Mouse (Mus musculus): Measurements from ENCODE around the gene Rnf126. TPM values are rescaled to one million over a fixed set of nuclear protein-coding genes. Genes with fewer than 3 reads are reported as not detected.
A peak's percentile ranks its signal among the peaks of the same experiment; 100 is the strongest.

The Rnf126 gene
- 70.9 and 74.8 TPM in 2 replicates for polyA plus RNA-seq (2015; fragmentation: Nextera tagmentation; extraction: Ambion mirVana)

DNA sequence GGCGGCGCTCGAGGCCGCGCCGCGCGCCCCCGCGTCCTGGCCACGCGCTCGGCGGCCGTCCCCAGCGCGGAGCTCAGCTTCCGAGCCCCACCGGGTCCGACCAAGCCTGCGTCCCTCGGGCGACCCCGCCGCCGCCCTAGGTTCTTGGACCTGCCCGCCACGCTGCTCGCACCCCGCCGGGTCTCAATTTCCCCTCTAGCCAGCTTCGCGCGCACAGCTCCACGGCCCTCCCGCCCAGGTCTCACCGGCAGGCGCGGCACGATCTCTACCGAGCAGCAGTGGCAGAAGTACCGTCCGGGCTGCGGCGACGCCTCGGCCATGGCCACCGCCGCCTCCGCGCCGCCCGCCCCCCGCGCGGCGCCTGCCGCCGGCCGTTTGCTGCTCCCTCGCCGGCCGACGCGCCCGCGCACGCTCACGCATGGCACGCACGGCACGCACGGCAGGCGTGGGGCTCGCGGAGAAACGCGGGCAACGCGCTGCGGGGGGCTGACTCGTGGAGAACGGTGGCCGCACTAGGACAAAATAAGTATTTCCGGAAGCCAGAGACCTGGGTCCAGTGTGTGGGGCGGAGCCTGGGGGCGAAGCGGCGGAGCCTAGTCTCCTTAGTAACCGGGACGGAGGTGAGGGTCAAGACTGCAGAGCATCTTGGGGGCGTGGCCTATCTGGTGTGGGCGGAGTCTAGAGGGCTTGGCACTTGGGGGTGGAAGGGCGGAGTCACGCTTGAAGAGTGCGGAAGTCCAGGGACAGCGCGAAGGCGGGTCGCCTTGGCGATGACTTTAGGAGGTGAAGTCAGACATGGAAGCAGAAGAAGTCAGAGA, at the start of gene Rnf126:
Rnf126 (minus strand) TSS at position 445 of the 818 bp plus-strand sequence.
- peak within 1 kb of the TSS; percentile 94 for H3K4me2 ChIP-seq
- under 1% methylated on average over 94 of the region's 101 CpGs for WGBS

GRCm38 (mm10) chr10:79815671-79816494, 49.1 kb upstream of the Rnf126 start:
- H3K36me3 ChIP-seq (ENCODE audit: poor library complexity, severe bottlenecking), result peaks cover 87% of the 10 kb centered on the region
- no peaks in the 10 kb centered on the region for H3K9me3 ChIP-seq (replicated peaks)
- ATAC-seq, result no peak
- H3K27me3 ChIP-seq, result no peaks in the 10 kb centered on the region
- WGBS, result 91% methylated on average over 12 of the region's 12 CpGs
- no peak overlapping the region for H3K4me2 ChIP-seq
- no peak overlapping the region for H3K27ac ChIP-seq
- H3K4me1 ChIP-seq, result 0 out of 2 replicates have a peak, but pooled peaks cover 4% of the 10 kb centered on the region
- H3K9ac ChIP-seq, result no peak overlapping the region
- H3K4me3 ChIP-seq, result no peak overlapping the region

More for the DNA sequence above, at the start of gene Rnf126:
- Histone ChIP-seq H3K9ac (peak within 1 kb of the TSS; percentile 94), H3K9me3 (replicated peaks) (no peaks in the 10 kb centered on the region), H3K4me3 (peak within 1 kb of the TSS; percentile 76), H3K27ac (peak within 1 kb of the TSS; percentile 86), H3K27me3 (peaks cover 4% of the 10 kb centered on the region; the same call in 1 of the 2 replicates), H3K4me1 (peaks cover 40% of the 10 kb centered on the region), H3K36me3 (ENCODE audit: poor library complexity, severe bottlenecking) (peaks cover 11% of the 10 kb centered on the region)
- ATAC-seq, result peak; percentile 89

DNA sequence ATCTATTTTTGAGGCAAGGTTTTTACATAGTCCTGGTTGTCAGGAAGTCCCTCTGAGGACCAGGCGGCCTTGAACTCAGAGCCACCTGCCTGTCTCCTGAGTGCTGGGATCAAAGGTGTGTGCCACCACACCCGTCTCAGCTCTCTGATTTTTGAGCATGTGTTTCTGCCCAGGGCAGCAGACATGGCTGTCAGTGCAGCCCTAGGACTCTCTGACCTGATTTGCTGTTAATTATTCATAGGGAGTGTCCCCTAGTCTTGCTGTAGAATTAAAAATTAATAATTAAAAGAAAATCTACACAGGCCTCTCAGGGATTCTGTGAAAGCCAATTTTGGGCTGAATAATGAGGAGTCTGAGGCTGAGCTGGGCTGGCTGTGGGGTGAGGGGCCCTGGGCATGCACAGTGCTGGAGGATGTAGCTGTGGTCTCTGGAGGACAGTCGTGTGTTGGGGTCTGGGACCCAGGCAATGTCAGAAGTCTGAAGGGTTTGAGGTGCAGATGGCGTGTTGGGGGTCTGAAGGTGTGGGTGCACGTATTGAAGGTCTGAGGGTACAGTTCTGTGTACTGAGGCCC, 47.6 kb upstream of the Rnf126 start:
- Histone ChIP-seq H3K27me3 (no peaks in the 10 kb centered on the region), H3K4me2 (no peak overlapping the region), H3K36me3 (ENCODE audit: poor library complexity, severe bottlenecking) (peaks cover 87% of the 10 kb centered on the region), H3K9ac (no peak overlapping the region), H3K4me3 (no peak overlapping the region), H3K4me1 (0 out of 2 replicates have a peak, but pooled peaks cover 4% of the 10 kb centered on the region), H3K9me3 (replicated peaks) (no peaks in the 10 kb centered on the region), H3K27ac (no peak overlapping the region)
- 82% methylated on average over 5 of the region's 5 CpGs for WGBS
- ATAC-seq, result no peak

GRCm38 (mm10) chr10:79811736-79812637, 45.2 kb upstream of the Rnf126 start:
- Histone ChIP-seq H3K36me3 (ENCODE audit: poor library complexity, severe bottlenecking) (peaks cover 89% of the 10 kb centered on the region), H3K9me3 (replicated peaks) (no peaks in the 10 kb centered on the region), H3K4me2 (no peak overlapping the region), H3K27ac (peak overlapping the region; percentile 48), H3K27me3 (no peaks in the 10 kb centered on the region), H3K4me3 (peak overlapping the region; percentile 2; the same call in 1 of the 2 replicates), H3K4me1 (peaks cover 11% of the 10 kb centered on the region), H3K9ac (no peak overlapping the region)
- 29% methylated on average over 15 of the region's 15 CpGs for WGBS
- peak; percentile 66 for ATAC-seq

- ATAC-seq, result no peak
- Histone ChIP-seq H3K27ac (no peak overlapping the region), H3K36me3 (ENCODE audit: poor library complexity, severe bottlenecking) (peaks cover 66% of the 10 kb centered on the region)
Observed at GRCm38 (mm10) chr10:79808728-79809127, 42.0 kb upstream of the Rnf126 start.

GRCm38 (mm10) chr10:79807826-79808225, 41.1 kb upstream of the Rnf126 start:
- Histone ChIP-seq H3K9me3 (replicated peaks) (no peaks in the 10 kb centered on the region), H3K4me3 (no peak overlapping the region), H3K9ac (peak overlapping the region; percentile 16; the same call in 1 of the 2 replicates), H3K4me2 (no peak overlapping the region), H3K36me3 (ENCODE audit: poor library complexity, severe bottlenecking) (peaks cover 61% of the 10 kb centered on the region), H3K27ac (peak overlapping the region; percentile 51), H3K27me3 (no peaks in the 10 kb centered on the region), H3K4me1 (peaks cover 47% of the 10 kb centered on the region)
- 58% methylated on average over 11 of the region's 11 CpGs for WGBS
- no peak for ATAC-seq

More at GRCm38 (mm10) chr10:79808728-79809127, 42.0 kb upstream of the Rnf126 start:
- Histone ChIP-seq H3K9me3 (replicated peaks) (no peaks in the 10 kb centered on the region), H3K27me3 (no peaks in the 10 kb centered on the region), H3K4me2 (no peak overlapping the region), H3K4me3 (no peak overlapping the region), H3K4me1 (peaks cover 38% of the 10 kb centered on the region), H3K9ac (no peak overlapping the region)
- 94% methylated on average over 11 of the region's 11 CpGs for WGBS

DNA sequence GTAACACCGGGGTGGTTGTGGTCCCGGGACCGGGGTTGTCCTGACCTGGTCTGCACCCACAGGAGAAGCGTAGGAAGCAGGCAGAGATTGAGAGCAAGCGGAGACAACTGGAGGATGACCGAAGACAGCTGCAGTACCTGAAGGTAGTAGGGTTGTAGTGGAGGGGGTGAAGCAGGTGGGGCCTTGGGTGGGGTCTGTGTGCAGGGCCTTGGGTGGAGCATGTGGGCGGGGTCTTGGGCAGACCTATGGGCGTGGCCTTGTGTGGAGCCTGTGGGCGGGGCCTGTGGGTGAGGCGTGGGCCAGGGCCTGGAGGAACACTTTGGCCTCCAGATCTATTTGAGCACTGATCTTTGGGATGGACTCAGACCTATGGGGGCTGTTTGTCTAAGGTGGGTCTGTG, 40.2 kb upstream of the Rnf126 start:
- H3K9ac ChIP-seq, result no peak overlapping the region
- H3K4me2 ChIP-seq, result no peak overlapping the region
- H3K27me3 ChIP-seq, result no peaks in the 10 kb centered on the region
- no peaks in the 10 kb centered on the region for H3K9me3 ChIP-seq (replicated peaks)
- peaks cover 54% of the 10 kb centered on the region for H3K4me1 ChIP-seq
- no peak overlapping the region for H3K27ac ChIP-seq
- H3K36me3 ChIP-seq (ENCODE audit: poor library complexity, severe bottlenecking), result peaks cover 56% of the 10 kb centered on the region
- no peak for ATAC-seq
- 79% methylated on average over 10 of the region's 10 CpGs for WGBS
- no peak overlapping the region for H3K4me3 ChIP-seq

GRCm38 (mm10) chr10:79806331-79806730, 39.6 kb upstream of the Rnf126 start:
- no peak for ATAC-seq

DNA sequence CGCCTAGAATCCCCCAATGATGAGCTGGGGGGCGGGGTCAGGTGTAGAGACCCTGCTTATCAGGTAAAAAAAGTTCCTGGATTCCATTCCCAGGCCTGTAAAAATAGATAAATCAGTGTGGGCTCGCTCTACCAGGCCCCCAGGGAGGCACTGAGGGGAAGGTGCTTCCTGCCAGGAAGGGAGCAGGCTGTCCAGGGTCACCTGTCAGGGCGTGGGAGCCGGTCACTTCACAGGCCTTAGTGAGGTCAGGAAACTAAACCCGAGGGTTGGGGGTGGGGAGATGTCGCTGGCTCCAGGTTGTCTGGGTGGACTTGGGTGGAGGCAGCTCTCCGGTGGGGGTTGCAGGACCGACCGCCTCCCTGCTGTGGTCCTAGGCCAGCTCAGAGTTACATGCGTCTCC, 38.9 kb upstream of the Rnf126 start:
- 84% methylated on average over 11 of the region's 11 CpGs for whole genome bisulfite sequencing
- H3K4me3 ChIP-seq, result no peak overlapping the region
- no peaks in the 10 kb centered on the region for H3K27me3 ChIP-seq
- H3K9me3 ChIP-seq (replicated peaks), result no peaks in the 10 kb centered on the region
- no peak overlapping the region for H3K4me2 ChIP-seq
- peak overlapping the region; percentile 95 for H3K27ac ChIP-seq
- H3K9ac ChIP-seq, result no peak overlapping the region
- H3K36me3 ChIP-seq (ENCODE audit: poor library complexity, severe bottlenecking), result peaks cover 44% of the 10 kb centered on the region
- no peak for ATAC-seq
- H3K4me1 ChIP-seq, result peaks cover 65% of the 10 kb centered on the region

More at GRCm38 (mm10) chr10:79806331-79806730, 39.6 kb upstream of the Rnf126 start:
- H3K27ac ChIP-seq, result peak overlapping the region; percentile 33
- peaks cover 58% of the 10 kb centered on the region for H3K4me1 ChIP-seq
- H3K4me3 ChIP-seq, result no peak overlapping the region
- H3K36me3 ChIP-seq (ENCODE audit: poor library complexity, severe bottlenecking), result peaks cover 49% of the 10 kb centered on the region
- H3K4me2 ChIP-seq, result no peak overlapping the region
- 92% methylated on average over 9 of the region's 9 CpGs for WGBS
- no peaks in the 10 kb centered on the region for H3K9me3 ChIP-seq (replicated peaks)
- H3K9ac ChIP-seq, result no peak overlapping the region
- no peaks in the 10 kb centered on the region for H3K27me3 ChIP-seq

DNA sequence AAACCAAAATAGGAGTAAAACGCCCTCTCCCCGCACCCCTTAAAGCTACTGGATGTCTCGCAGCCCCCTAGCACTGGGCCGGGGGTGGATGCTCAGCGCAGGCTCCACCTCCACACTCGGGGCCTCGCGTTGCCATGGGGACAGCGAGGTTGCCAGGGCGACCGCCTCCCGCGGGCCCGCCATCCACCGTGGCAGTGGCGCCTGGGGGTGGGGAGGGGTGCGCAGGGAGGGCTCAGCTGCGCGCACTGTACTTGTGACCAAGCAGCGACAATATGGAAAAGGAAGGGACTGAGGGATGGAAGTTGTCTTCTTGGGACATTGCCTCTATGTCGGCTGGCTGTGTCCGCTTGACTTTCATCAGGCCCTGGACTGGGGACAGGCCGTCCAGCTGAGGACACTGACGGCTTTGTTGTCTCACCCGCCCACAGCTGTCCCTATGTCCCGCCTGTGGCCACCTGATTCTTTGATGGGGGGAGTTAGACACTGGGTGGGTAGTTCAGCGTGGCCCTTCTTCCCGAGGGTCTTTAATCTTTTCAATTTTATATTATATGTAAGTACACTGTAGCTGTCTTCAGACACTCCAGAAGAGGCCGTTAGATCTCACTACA, 37.1 kb upstream of the Rnf126 start:
- peaks cover 41% of the 10 kb centered on the region for H3K36me3 ChIP-seq (ENCODE audit: poor library complexity, severe bottlenecking)
- 4% methylated on average over 29 of the region's 29 CpGs for WGBS
- H3K9ac ChIP-seq, result peak overlapping the region; percentile 55
- H3K27ac ChIP-seq, result peak overlapping the region; percentile 95
- no peaks in the 10 kb centered on the region for H3K27me3 ChIP-seq
- peak; percentile 98 for ATAC-seq
- no peaks in the 10 kb centered on the region for H3K9me3 ChIP-seq (replicated peaks)
- peak overlapping the region; percentile 34 for H3K4me3 ChIP-seq
- H3K4me2 ChIP-seq, result peak overlapping the region; percentile 73
- peaks cover 73% of the 10 kb centered on the region for H3K4me1 ChIP-seq
